Mouse (Mus musculus) C2C12 (cell line): Measurements from ENCODE around the gene Cacnb2. TPM values are rescaled to one million over a fixed set of nuclear protein-coding genes. Genes with fewer than 3 reads are reported as not detected.

Source experiments
- H3K27me3 ChIP-seq: one replicate; pipeline ENCODE4 v1.6.1; 2011; ENCODE audit not compliant: control insufficient read depth, insufficient read depth, insufficient read length
- H3K36me3 ChIP-seq: one replicate; pipeline ENCODE4 v1.6.1; 2011; ENCODE audit not compliant: control insufficient read depth, insufficient read depth
- H3K4me3 ChIP-seq: one replicate; pipeline ENCODE4 v1.5.1; 2011; ENCODE audit warnings: mild to moderate bottlenecking, control low read depth; ENCODE audit not compliant: poor library complexity, insufficient read depth, severe bottlenecking
- H3K79me2 ChIP-seq: one replicate; pipeline ENCODE4 v1.6.1; 2011; ENCODE audit not compliant: control insufficient read depth, insufficient read depth
- H3K79me3 ChIP-seq: one replicate; pipeline ENCODE4 v1.6.1; 2011; ENCODE audit warnings: low read depth, control low read depth
- H3ac ChIP-seq: one replicate; pipeline ENCODE3; 2011; ENCODE audit warnings: low read depth; ENCODE audit not compliant: control insufficient read depth, insufficient read length
- CEBPB ChIP-seq: IDR thresholded peaks from one replicate; pipeline ENCODE4 v1.6.1; 2011; ENCODE audit warnings: low read depth, mild to moderate bottlenecking, control low read depth, moderate library complexity
- CTCF ChIP-seq: IDR thresholded peaks from one replicate; pipeline ENCODE4 v1.5.1; 2011; ENCODE audit not compliant: control insufficient read depth, insufficient read depth, insufficient read length
- FOSL1 ChIP-seq: IDR thresholded peaks from one replicate; pipeline ENCODE4 v1.8.0; 2011; ENCODE audit warnings: mild to moderate bottlenecking, low read length; ENCODE audit not compliant: poor library complexity, insufficient read depth, severe bottlenecking
- MAX ChIP-seq: IDR thresholded peaks from one replicate; pipeline ENCODE4 v1.6.1; 2011; ENCODE audit warnings: mild to moderate bottlenecking, control low read depth
- MYOD1 ChIP-seq: IDR thresholded peaks from one replicate; pipeline ENCODE4 v1.6.1; 2011; ENCODE audit warnings: low read depth; ENCODE audit not compliant: control insufficient read depth, insufficient read length
- MYOG ChIP-seq: IDR thresholded peaks from one replicate; pipeline ENCODE4 v1.6.1; 2011; ENCODE audit not compliant: control insufficient read depth, insufficient read length; ENCODE audit errors: extremely low read depth
- USF1 ChIP-seq: IDR thresholded peaks from one replicate; pipeline ENCODE4 v1.6.1; 2011; ENCODE audit warnings: low read depth, mild to moderate bottlenecking, control low read depth, moderate library complexity
- polyA plus RNA-seq: library from polyadenylated mRNA; unstranded; fragments of >200 nt; fragmentation: generic; extraction: Trizol; gene quantifications from one replicate; pipeline ENCODE4 v1.2.1, GENCODE M21; 2012; ENCODE audit warnings: missing spikeins

The Cacnb2 gene
- polyA plus RNA-seq, 1 experiment = 2.4 TPM

- Histone ChIP-seq H3K79me2 (no peaks in the 10 kb centered on the region), H3K27me3 (no peaks in the 10 kb centered on the region), H3K36me3 (no peaks in the 10 kb centered on the region), H3K79me3 (no peaks in the 10 kb centered on the region), H3K4me3 (no peak overlapping the region), H3ac (no peak overlapping the region)
- TF ChIP-seq USF1 (no peak), MYOG (no peak), MAX (no peak), CEBPB (no peak)
Observed at GRCm38 (mm10) chr2:14847188-14847587, 244.3 kb downstream of the Cacnb2 start.

- no peak for TF ChIP-seq MYOD1
- no peak for TF ChIP-seq CTCF
- no peak for TF ChIP-seq MAX
- TF ChIP-seq CEBPB = no peak
- TF ChIP-seq MYOG = no peak
- TF ChIP-seq USF1 = no peak
- no peak for TF ChIP-seq FOSL1
- H3K4me3 ChIP-seq = no peak overlapping the region
- no peaks in the 10 kb centered on the region for H3K79me3 ChIP-seq
- H3K36me3 ChIP-seq = no peaks in the 10 kb centered on the region
- H3ac ChIP-seq = no peak overlapping the region
- no peaks in the 10 kb centered on the region for H3K79me2 ChIP-seq
- H3K27me3 ChIP-seq = no peaks in the 10 kb centered on the region
Observed at GRCm38 (mm10) chr2:14850831-14851230, 247.9 kb downstream of the Cacnb2 start.

- no peaks in the 10 kb centered on the region for H3K27me3 ChIP-seq
- no peak overlapping the region for H3K4me3 ChIP-seq
- no peak overlapping the region for H3ac ChIP-seq
- H3K79me3 ChIP-seq = no peaks in the 10 kb centered on the region
- TF ChIP-seq FOSL1 (no peak), CTCF (no peak), MAX (no peak), MYOD1 (no peak), CEBPB (no peak), MYOG (no peak), USF1 (no peak)
- H3K79me2 ChIP-seq = no peaks in the 10 kb centered on the region
- H3K36me3 ChIP-seq = no peaks in the 10 kb centered on the region
Observed at GRCm38 (mm10) chr2:14851383-14851782, 248.5 kb downstream of the Cacnb2 start.

- no peaks in the 10 kb centered on the region for H3K36me3 ChIP-seq
- TF ChIP-seq MYOD1 = no peak
- TF ChIP-seq MYOG = no peak
- no peak for TF ChIP-seq FOSL1
- no peak for TF ChIP-seq USF1
- TF ChIP-seq CEBPB = no peak
- no peak for TF ChIP-seq MAX
- no peak for TF ChIP-seq CTCF
- H3ac ChIP-seq = no peak overlapping the region
- H3K79me3 ChIP-seq = no peaks in the 10 kb centered on the region
- H3K79me2 ChIP-seq = no peaks in the 10 kb centered on the region
- H3K27me3 ChIP-seq = no peaks in the 10 kb centered on the region
- H3K4me3 ChIP-seq = no peak overlapping the region
Observed at GRCm38 (mm10) chr2:14854054-14854453, 251.2 kb downstream of the Cacnb2 start.

GRCm38 (mm10) chr2:14858301-14858700, 255.4 kb downstream of the Cacnb2 start:
- Histone ChIP-seq H3ac (no peak overlapping the region), H3K27me3 (no peaks in the 10 kb centered on the region), H3K36me3 (no peaks in the 10 kb centered on the region), H3K79me2 (no peaks in the 10 kb centered on the region), H3K79me3 (no peaks in the 10 kb centered on the region), H3K4me3 (no peak overlapping the region)
- TF ChIP-seq MYOD1 (no peak), MYOG (no peak), FOSL1 (no peak), USF1 (no peak), CEBPB (no peak), CTCF (no peak), MAX (no peak)

GRCm38 (mm10) chr2:14860350-14860749, 257.5 kb downstream of the Cacnb2 start:
- TF ChIP-seq MYOD1 (no peak), CTCF (no peak), MAX (no peak), USF1 (no peak), CEBPB (no peak), FOSL1 (no peak), MYOG (no peak)
- H3K79me2 ChIP-seq = no peaks in the 10 kb centered on the region
- H3K36me3 ChIP-seq = no peaks in the 10 kb centered on the region
- H3K79me3 ChIP-seq = no peaks in the 10 kb centered on the region
- no peaks in the 10 kb centered on the region for H3K27me3 ChIP-seq
- no peak overlapping the region for H3ac ChIP-seq
- no peak overlapping the region for H3K4me3 ChIP-seq
